Mouse (Mus musculus): Measurements from ENCODE around the gene Lyrm4.

The Lyrm4 gene

GRCm38 (mm10) chr13:36105591-36105990 lies 11.7 kb downstream of the Lyrm4 start:
- DNase-seq (ENCODE audit: low read depth in 1 of 2, low spot score in 2 of 2) = no peak

GRCm38 (mm10) chr13:36096684-36097383 lies 20.5 kb downstream of the Lyrm4 start:
- DNase-seq (ENCODE audit: low read depth in 1 of 2, low spot score in 2 of 2) = no peak

- DNase-seq (ENCODE audit: low read depth in 1 of 2, low spot score in 2 of 2) = no peak
These were observed 29.2 kb downstream of the Lyrm4 start for GRCm38 (mm10) chr13:36088168-36088567.

- DNase-seq (ENCODE audit: low read depth in 1 of 2, low spot score in 2 of 2) = no peak
These were observed 29.9 kb downstream of the Lyrm4 start for GRCm38 (mm10) chr13:36087427-36087826.

GRCm38 (mm10) chr13:36086608-36087391 lies 30.5 kb downstream of the Lyrm4 start:
- DNase-seq (ENCODE audit: low read depth in 1 of 2, low spot score in 2 of 2) = no peak

GRCm38 (mm10) chr13:36085971-36086370 lies 31.4 kb downstream of the Lyrm4 start:
- no peak for DNase-seq (ENCODE audit: low read depth in 1 of 2, low spot score in 2 of 2)

DNA sequence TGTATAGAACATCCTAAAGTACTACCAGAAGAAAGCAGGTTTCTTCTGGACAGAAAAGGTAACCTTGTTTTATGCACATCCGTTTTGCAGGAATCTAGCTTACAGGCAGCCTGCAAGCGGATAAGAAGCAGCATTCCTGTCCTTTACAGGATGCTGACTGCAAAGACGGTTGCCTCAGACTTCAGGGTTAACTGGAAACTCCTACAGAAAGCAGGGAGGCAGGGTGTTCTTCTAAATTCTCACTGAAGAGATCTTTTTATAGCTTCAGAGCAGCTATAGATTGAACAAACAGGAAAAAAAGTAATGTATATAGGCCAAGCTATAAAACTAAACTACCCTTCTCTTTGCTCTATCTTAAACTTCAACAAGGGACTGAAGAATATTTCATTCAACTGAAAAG lies 32.6 kb downstream of the Lyrm4 start:
- DNase-seq (ENCODE audit: low read depth in 1 of 2, low spot score in 2 of 2) = no peak

- DNase-seq (ENCODE audit: low read depth in 1 of 2, low spot score in 2 of 2) = no peak
These were observed 35.7 kb downstream of the Lyrm4 start for GRCm38 (mm10) chr13:36081591-36081990.

DNA sequence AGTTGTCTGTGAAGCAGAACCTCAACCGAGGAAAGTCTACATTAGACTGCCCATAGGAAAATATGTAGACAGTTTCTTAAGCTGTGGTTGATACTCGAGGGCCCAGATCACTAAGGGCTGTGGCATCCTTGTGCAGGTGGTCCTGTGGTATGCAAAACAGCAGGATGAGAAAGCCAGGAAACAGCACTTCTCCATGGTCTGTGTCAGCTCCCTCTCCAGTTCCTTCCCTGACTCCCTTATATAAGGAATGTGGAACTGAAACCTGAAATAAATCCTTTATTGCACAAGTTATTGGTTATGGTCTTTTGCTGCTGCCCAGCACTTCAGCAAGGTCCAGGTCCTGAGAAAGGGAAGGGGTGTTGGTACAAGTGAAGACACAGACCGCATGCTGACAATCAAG lies 42.8 kb downstream of the Lyrm4 start:
- DNase-seq (ENCODE audit: low read depth in 1 of 2, low spot score in 2 of 2) = no peak

GRCm38 (mm10) chr13:36066676-36067075 lies 50.6 kb downstream of the Lyrm4 start:
- no peak for DNase-seq (ENCODE audit: low read depth in 1 of 2, low spot score in 2 of 2)

- DNase-seq (ENCODE audit: low read depth in 1 of 2, low spot score in 2 of 2) = no peak
These were observed 59.8 kb downstream of the Lyrm4 start for GRCm38 (mm10) chr13:36057489-36057888.

DNA sequence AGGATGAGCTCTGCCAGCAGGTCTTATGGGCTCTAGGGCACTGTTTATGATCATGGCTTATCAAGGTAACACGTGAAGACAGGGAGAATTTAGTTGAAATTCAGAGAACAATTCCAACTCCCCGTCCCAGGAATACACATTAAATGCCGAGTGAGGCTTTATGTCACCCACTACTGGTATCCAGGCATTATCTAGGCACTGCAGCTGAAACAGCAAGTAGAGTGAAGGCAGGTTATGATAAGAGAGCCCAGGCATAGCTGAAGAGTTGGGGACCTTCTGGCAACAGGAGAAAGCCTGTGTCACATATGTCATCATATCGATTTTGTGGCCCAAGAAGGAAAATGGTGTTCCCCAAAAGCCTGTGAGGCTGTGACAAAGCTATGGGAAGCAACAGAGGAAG lies 60.4 kb downstream of the Lyrm4 start:
- DNase-seq (ENCODE audit: low read depth in 1 of 2, low spot score in 2 of 2) = no peak

DNA sequence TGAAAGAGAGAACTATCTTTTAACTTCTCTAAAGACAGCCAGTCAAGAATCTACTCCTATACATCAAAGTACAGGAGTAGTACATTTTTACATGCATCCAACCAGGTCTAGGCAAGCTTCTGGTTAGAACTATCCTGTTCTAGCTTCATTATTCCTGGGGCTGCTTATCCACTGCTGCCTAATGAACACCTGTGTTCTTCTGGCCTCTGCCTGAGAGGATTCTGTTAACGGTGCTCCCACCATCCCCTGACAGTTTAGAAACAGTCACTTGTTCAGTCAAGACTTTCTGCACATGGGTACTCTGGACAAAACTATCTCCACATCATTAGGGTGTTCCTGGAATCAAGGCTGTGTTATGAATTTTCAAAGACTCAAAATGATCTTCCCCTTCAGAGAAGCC lies 60.8 kb downstream of the Lyrm4 start:
- no peak for DNase-seq (ENCODE audit: low read depth in 1 of 2, low spot score in 2 of 2)

GRCm38 (mm10) chr13:36035528-36035927 lies 81.8 kb downstream of the Lyrm4 start:
- no peak for DNase-seq (ENCODE audit: low read depth in 1 of 2, low spot score in 2 of 2)

DNA sequence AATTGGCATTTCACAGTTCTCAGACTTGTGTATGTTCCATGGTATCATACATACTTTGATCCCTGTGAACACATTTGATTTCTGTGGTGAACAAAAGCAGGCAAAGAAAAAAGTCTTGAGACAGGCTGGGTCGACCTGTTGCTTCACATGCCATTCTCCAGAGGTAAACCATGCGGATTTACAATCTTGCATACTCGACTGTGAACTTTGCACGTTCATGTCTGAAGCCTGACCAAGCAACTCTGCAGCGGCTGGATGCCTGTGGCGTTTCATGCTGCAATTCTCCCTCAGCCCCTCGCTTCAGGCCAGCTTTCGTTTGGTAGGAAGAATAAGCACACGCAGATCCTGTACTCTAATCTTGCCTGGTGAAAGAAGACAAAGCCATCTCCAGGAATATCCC lies 85.4 kb downstream of the Lyrm4 start:
- no peak for DNase-seq (ENCODE audit: low read depth in 1 of 2, low spot score in 2 of 2)

GRCm38 (mm10) chr13:36019309-36020274 lies 97.7 kb downstream of the Lyrm4 start:
- peak in 1 of 2 experiments; percentile 6 for DNase-seq (ENCODE audit: low read depth in 1 of 2, low spot score in 2 of 2)

DNA sequence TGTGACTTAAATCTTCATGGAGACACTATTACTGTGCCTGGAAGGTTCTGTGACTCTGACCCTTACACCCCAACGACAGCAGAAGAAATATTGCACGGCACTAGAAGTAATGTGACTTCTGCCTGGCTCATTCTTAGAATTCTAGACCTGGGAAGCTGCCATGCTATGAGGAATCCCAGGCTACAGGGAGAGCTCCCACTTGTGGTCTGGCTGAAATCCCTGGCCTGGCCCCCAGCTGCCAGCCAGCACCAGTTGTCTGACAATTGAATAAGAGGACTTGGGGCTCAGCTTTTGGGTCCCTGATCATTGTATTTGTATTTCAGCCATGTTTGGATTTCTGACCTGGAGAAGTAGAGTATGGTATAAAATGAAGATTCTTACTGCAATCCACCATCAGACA lies 99.3 kb downstream of the Lyrm4 start:
- DNase-seq (ENCODE audit: low read depth in 1 of 2, low spot score in 2 of 2) = no peak

GRCm38 (mm10) chr13:36015636-36016035 lies 101.7 kb downstream of the Lyrm4 start:
- DNase-seq (ENCODE audit: low read depth in 1 of 2, low spot score in 2 of 2) = no peak

- DNase-seq (ENCODE audit: low read depth in 1 of 2, low spot score in 2 of 2) = no peak
These were observed 107.3 kb downstream of the Lyrm4 start for GRCm38 (mm10) chr13:36009981-36010380.

DNA sequence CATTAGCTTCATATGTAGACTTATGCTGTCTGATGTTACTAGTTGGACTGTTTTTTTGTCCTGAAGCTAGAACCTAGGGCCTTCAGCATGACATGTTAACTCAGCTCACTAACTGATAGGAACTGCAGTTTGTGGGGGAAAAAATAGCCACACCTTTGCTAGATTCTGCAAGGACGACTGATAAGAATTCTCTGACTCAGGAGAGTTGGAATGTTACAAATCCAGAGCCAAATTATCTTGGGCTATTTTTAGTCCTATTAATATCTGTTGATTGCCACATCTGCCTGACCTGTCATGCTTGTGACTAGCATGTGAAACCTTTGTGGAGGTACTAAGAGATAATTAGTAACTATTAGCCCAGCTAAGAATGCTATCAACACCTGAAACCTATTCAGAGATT lies 116.5 kb downstream of the Lyrm4 start:
- no peak for DNase-seq (ENCODE audit: low read depth in 1 of 2, low spot score in 2 of 2)

DNA sequence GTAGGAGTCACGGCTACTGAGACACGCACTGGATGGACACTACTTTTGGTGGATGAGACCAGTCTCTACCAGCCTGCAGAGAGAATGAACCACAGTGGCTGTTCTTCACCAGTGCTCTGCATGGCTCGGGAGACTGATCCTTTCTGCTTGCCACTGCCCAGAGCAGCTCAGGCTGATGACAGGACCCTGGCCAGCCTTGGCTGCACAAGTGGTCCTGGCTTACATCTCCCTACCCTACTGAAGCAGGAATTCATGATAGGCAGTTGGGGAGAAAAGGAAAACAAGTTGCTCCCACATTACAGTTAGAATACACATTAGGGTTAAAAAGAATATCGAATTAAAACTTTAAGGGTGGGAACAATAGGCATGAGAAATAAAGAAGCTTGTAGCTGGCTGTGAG lies 119.7 kb downstream of the Lyrm4 start:
- DNase-seq (ENCODE audit: low read depth in 1 of 2, low spot score in 2 of 2) = no peak

All from monocyte, adult 2 months (primary cell).